Mouse (Mus musculus) B cell, adult 2 months (primary cell): ENCODE data around the gene Tnfaip8l3.

Experiments
- DNase-seq, 2 experiments: peaks; one replicate each; pipeline ENCODE4 v3.0.0; 2022

Gene Tnfaip8l3

DNA sequence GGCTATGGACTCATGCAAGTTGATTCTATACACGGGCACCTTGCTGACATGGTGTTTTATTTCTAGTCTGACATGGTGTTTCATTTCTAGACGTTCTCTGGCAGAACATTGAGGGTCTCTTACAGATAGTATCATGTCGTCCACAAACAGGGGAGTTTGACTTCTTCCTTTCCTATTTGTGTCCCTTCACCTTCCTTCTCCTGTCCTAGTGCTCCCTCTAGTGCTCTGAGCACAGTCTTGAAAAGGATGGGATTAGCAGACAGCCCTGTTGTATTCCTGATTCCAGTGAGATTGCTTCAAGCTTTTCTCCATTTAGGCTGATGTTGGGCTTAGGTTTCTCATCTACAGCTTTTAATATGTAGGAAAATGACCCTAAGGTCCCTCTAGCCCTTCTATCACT is 81.2 kb downstream of the Tnfaip8l3 start:
- DNase-seq = no peak

DNA sequence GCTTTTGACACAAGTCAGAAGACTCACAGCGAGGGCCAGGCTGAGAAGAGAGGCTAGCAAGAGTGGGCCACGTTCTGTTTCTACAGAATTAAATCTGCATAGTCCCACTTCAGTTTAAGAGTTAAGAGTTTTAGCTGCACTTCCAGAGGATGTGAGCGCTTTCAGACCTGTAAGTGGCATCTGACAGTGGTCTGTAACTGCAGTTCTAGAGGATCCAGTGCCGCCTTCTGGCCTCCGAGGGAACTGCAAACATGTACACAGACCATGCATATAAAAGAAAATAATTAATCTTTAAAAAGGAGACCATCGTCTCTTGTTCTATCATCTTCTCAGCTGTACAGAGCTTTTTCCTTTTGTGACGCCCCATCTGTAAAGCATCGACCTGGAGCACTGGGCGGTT is 83.3 kb downstream of the Tnfaip8l3 start:
- no peak for DNase-seq

DNA sequence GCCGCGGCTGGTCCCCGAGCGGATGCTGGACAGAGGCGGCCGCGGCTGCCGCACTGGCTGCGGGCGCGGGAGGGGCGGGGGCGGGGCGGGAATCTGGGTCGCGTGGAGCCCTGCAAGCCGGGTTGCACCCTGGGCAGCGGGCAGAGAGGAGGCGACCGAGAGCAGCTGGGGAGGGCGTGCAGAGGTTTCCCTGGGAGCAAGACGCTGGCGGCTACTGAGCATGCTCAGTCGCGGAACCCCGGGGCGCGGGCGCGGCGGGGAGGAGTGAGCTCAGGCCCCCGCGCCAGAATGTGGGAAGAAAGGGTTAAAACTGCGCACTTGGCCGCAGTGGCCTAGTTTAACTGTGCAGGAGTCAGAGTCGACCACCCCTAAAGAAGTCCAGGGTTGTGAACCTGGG is 93.1 kb downstream of the Tnfaip8l3 start, which contains the start of gene Elmod1:
Elmod1 (minus strand) TSS at position 180 of the 397 bp plus-strand sequence.
- DNase-seq = no peak

DNA sequence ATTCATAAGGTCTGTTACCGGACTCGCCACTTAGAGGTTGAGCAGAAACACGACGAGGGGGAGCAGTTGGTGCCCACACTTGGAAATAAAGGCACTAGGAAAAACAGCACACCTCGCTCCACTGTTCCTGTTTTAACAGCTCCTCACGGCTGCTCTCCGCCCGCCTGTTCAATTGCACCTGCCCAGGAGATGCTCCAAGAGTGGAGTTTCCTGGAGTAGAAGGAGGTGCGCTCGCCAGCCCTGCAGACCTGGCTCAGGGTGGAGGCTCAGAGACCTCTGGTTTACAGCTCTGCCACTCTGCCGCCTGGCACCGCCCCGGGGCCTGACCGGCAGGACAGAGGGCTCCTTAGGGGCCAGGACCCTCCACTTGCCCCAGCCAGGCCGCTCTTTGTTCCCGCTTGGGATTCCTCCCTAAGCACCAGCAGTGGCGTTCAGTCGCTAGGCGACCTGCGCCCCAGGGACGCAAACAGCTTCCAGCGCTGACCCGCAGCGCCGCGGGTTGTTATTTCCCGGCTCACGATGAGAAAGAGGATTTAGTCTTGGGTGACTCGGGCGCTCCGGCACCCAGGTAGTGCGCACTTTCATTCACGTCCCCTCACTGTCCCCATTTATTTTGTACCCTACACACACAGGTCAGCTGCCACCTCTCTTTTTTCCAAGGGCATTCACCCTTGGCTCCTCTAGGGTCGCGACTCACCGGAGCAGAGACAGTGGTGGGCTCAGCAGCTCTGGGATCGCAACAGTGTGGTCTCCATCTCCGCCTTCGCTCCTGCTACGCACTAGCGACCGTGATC is 93.7 kb downstream of the Tnfaip8l3 start:
- DNase-seq = no peak

DNA sequence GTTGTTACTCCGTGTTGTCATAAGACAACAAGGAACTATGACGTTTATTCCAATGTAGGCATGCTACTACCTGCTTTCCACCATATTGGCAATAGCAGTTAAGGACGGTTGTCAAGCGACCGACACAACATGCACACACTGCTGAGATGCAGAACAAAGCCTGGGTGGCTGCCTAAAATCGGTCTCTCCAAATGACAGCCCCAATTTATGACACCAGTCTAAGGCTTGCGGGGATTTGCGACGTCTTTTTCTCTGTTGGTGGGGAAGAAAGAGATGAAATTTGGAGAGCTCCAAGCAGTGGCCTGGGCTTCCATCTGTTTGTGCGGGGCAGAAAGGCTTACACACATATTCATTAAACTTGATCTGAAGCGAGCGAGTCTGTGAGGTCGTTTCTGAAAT is 94.3 kb downstream of the Tnfaip8l3 start:
- DNase-seq = no peak
